28 mouse cellular contexts compared by ENCODE assay signal in the genomic region with DNA sequence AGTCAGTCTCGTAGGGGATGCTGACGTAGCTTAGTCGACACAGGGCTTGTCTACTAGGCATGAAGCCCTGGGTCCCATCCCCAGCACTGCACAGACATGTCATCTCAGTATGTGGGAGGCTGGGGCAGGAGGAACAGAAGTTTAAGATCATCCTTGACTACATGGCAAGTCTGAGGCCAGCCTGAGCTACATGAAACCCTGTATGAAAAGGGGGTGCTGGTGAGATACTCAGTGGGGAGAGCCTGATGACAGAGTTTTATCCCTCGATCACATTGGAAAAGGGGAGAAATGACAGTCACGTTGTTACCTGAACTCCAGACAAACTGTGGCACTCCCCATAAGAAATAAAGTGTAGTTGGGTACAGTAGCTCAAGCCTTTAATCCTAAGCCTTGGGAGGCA. TPM values are rescaled to one million over a fixed set of nuclear protein-coding genes. Genes with fewer than 3 reads are reported as not detected.
DNase-seq lines count a peak whose midpoint lies in the region; ATAC-seq and TF ChIP-seq lines count a peak whose summit lies in the region.
"Had no signal": no experiment of that assay in that cellular context is flagged by ENCODE, and none has a peak within 500 bp of the region (broad histone marks: within the 10 kb centered on the region; RNA-seq: fewer than 3 reads in every experiment).

No protein-coding gene starts in this region.

- no peaks in the 10 kb centered on the region for H3K27me3 ChIP-seq in cerebellum, adult 2 months (ENCODE audit: control insufficient read depth, insufficient read depth, low read length)
- H3K27me3 ChIP-seq in midbrain, embryonic 11.5 days (ENCODE audit: control insufficient read depth, insufficient read depth, low read length), result no peaks in the 10 kb centered on the region
- peaks cover 5% of the 10 kb centered on the region; the same call in 1 of the 2 replicates for H3K27me3 ChIP-seq in midbrain, embryonic 13.5 days
- H3K27me3 ChIP-seq: embryonic facial prominence, embryonic 13.5 days; hindbrain, embryonic 12.5 days; hindbrain, embryonic 15.5 days had no signal

- intact Hi-C loops in left cerebral cortex, postnatal 25 days (cut with DNase I), result no loop called here

- H3K4me2 ChIP-seq in midbrain, embryonic 11.5 days, result no peak overlapping the region
- H3K4me2 ChIP-seq in midbrain, embryonic 13.5 days (replicated peaks), result no peak overlapping the region
- H3K4me2 ChIP-seq: embryonic facial prominence, embryonic 13.5 days; forebrain, embryonic 12.5 days; heart, embryonic 13.5 days; hindbrain, embryonic 12.5 days; hindbrain, embryonic 15.5 days had no signal

- 31% methylated on average over 5 of the region's 5 CpGs for WGBS in cerebellum, adult 2 months
- WGBS in midbrain, embryonic 11.5 days, result 89% methylated on average over 5 of the region's 5 CpGs
- 94% methylated on average over 5 of the region's 5 CpGs for WGBS in midbrain, embryonic 13.5 days

- no peak for TF ChIP-seq CTCF in cerebellum, adult 2 months (IDR thresholded peaks at IDR 0.05; ENCODE audit: borderline replicate concordance, insufficient read depth, low read depth, low read length)

- no peaks in the 10 kb centered on the region for H3K9me3 ChIP-seq in midbrain, embryonic 11.5 days (ENCODE audit: control insufficient read depth, low read length)
- no peaks in the 10 kb centered on the region for H3K9me3 ChIP-seq in midbrain, embryonic 13.5 days
- H3K9me3 ChIP-seq: embryonic facial prominence, embryonic 10.5 days; embryonic facial prominence, embryonic 13.5 days; forebrain, embryonic 12.5 days; heart, embryonic 10.5 days; heart, embryonic 13.5 days; hindbrain, embryonic 12.5 days; hindbrain, embryonic 15.5 days had no signal

- no peaks in the 10 kb centered on the region for H3K36me3 ChIP-seq in midbrain, embryonic 11.5 days (ENCODE audit: control insufficient read depth, insufficient read depth, low read length)
- no peaks in the 10 kb centered on the region; the same call in 1 of the 2 replicates for H3K36me3 ChIP-seq in midbrain, embryonic 13.5 days
- H3K36me3 ChIP-seq: forebrain, embryonic 12.5 days had no signal

- H3K9ac ChIP-seq in midbrain, embryonic 11.5 days (ENCODE audit: low read length), result no peak overlapping the region
- no peak overlapping the region for H3K9ac ChIP-seq in midbrain, embryonic 13.5 days (replicated peaks)
- H3K9ac ChIP-seq: embryonic facial prominence, embryonic 13.5 days; forebrain, embryonic 12.5 days; heart, embryonic 13.5 days; hindbrain, embryonic 12.5 days; hindbrain, embryonic 15.5 days had no signal

- no peak for TF ChIP-seq POLR2A in cerebellum, adult 2 months (IDR thresholded peaks at IDR 0.05; ENCODE audit: borderline replicate concordance, insufficient read depth, low read length)

- peaks cover 88% of the 10 kb centered on the region for H3K4me1 ChIP-seq in cerebellum, adult 2 months (ENCODE audit: control insufficient read depth, insufficient read depth, low read length)
- H3K4me1 ChIP-seq in midbrain, embryonic 11.5 days (ENCODE audit: control insufficient read depth, insufficient read depth, low read length), result peaks cover 17% of the 10 kb centered on the region
- H3K4me1 ChIP-seq in midbrain, embryonic 13.5 days (replicated peaks), result peaks cover 37% of the 10 kb centered on the region

- H3K27ac ChIP-seq in cerebellum, adult 2 months (ENCODE audit: insufficient read depth, low read length), result peak overlapping the region; percentile 93
- no peak overlapping the region for H3K27ac ChIP-seq in midbrain, embryonic 11.5 days (ENCODE audit: low read depth, low read length)
- no peak overlapping the region for H3K27ac ChIP-seq in midbrain, embryonic 13.5 days
- H3K27ac ChIP-seq: embryonic facial prominence, embryonic 10.5 days; embryonic facial prominence, embryonic 13.5 days; forebrain, embryonic 12.5 days; heart, adult 2 months; heart, embryonic 10.5 days; heart, embryonic 13.5 days; hindbrain, embryonic 12.5 days had no signal

- no peak overlapping the region for H3K4me3 ChIP-seq in cerebellum, adult 2 months (replicated peaks; ENCODE audit: insufficient read depth, low read depth, low read length)
- H3K4me3 ChIP-seq in midbrain, embryonic 11.5 days (ENCODE audit: low read depth, low read length), result no peak overlapping the region
- no peak overlapping the region for H3K4me3 ChIP-seq in midbrain, embryonic 13.5 days (replicated peaks)
- H3K4me3 ChIP-seq: embryonic facial prominence, embryonic 13.5 days; erythroblast, embryonic 14.5 days; forebrain, embryonic 12.5 days; heart, adult 2 months; heart, embryonic 10.5 days; heart, embryonic 13.5 days; hindbrain, embryonic 12.5 days; hindbrain, embryonic 15.5 days had no signal

- ATAC-seq in cerebellum, adult (ENCODE audit: insufficient number of reproducible peaks, low FRiP score, low TSS enrichment), result no peak
- no peak for ATAC-seq in midbrain, embryonic 11.5 days (ENCODE audit: low FRiP score)
- ATAC-seq in midbrain, embryonic 13.5 days, result no peak
- ATAC-seq: CD4-positive, CD25-positive, alpha-beta regulatory T cell, adult 4 months; forebrain, embryonic 16.5 days; intestine, postnatal 0 days had no signal

- DNase-seq in cerebellum, adult 2 months, result peak in 1 of 2 experiments; percentile 49
- peak; percentile 54 for DNase-seq in midbrain, embryonic 11.5 days (ENCODE audit: low spot score, missing footprints)
- peak; percentile 55 for DNase-seq in cerebellum, adult 9-11 months
- DNase-seq in left cerebral cortex, postnatal 25 days (ENCODE audit: low spot score in 2 of 2), result no peak
- no peak for DNase-seq in adrenal gland, postnatal 4 days (ENCODE audit: low spot score in 2 of 2)
- DNase-seq: embryo, embryonic 11 days; gastrocnemius, postnatal 10 days; gastrocnemius, postnatal 36 days; heart, adult 2 months; heart, postnatal 14 days; kidney, adult 2 months had no signal

RNA-seq across cellular contexts. Expression of a gene that starts 12.3 kb away (rescaled TPM):
- polyA plus RNA-seq in cerebellum, adult 2 months (2012; rRNA removed), result 0.82 and 1.0 TPM in 2 replicates
- polyA plus RNA-seq in midbrain, embryonic 11.5 days (2014; fragmentation: Nextera tagmentation; extraction: Ambion mirVana), result not detected in 2 replicates
- polyA plus RNA-seq in midbrain, embryonic 13.5 days (2015; fragmentation: Nextera tagmentation; extraction: Ambion mirVana), result 0.19 and 0.38 TPM in 2 replicates
- total RNA-seq in left cerebral cortex, postnatal 25 days (2021), result under 1 TPM; 0.18 to 0.28 TPM
- under 1 TPM in 1 of 2 experiments, not detected in 1; 0.22 TPM for total RNA-seq in adrenal gland, postnatal 4 days (2021)
- total RNA-seq: gastrocnemius, adult 18-20 months; gastrocnemius, postnatal 10 days; gastrocnemius, postnatal 36 days; granulocyte monocyte progenitor cell, adult 5-6 weeks; heart, adult 2 months; heart, postnatal 14 days; hematopoietic stem cell, adult 5-6 weeks; MEL had no signal
- polyA plus RNA-seq: forebrain, embryonic 16.5 days had no signal

RNA-seq across cellular contexts. Expression of a gene that starts 16.4 kb away (rescaled TPM):
- polyA plus RNA-seq in cerebellum, adult 2 months (2012; rRNA removed), result 67.6 and 71.0 TPM in 2 replicates
- 5.8 and 7.2 TPM in 2 replicates for polyA plus RNA-seq in midbrain, embryonic 11.5 days (2014; fragmentation: Nextera tagmentation; extraction: Ambion mirVana)
- polyA plus RNA-seq in midbrain, embryonic 13.5 days (2015; fragmentation: Nextera tagmentation; extraction: Ambion mirVana), result 7.3 and 8.1 TPM in 2 replicates
- total RNA-seq in left cerebral cortex, postnatal 25 days (2021), result 10 to 100 TPM in 1 of 2 experiments, 1 to 10 TPM in 1; 8.8 to 11.5 TPM
- 10 to 100 TPM; 26.9 to 30.7 TPM for total RNA-seq in adrenal gland, postnatal 4 days (2021)
- total RNA-seq: hematopoietic stem cell, adult 5-6 weeks had no signal
- polyA plus RNA-seq: CD4-positive, CD25-positive, alpha-beta regulatory T cell, adult 4 months had no signal

RNA-seq across cellular contexts. Expression of a gene that starts 17.2 kb away (rescaled TPM):
- 151 and 169 TPM in 2 replicates for polyA plus RNA-seq in cerebellum, adult 2 months (2012; rRNA removed)
- 0.30 and 0.32 TPM in 2 replicates for polyA plus RNA-seq in midbrain, embryonic 11.5 days (2014; fragmentation: Nextera tagmentation; extraction: Ambion mirVana)
- 1.3 and 1.5 TPM in 2 replicates for polyA plus RNA-seq in midbrain, embryonic 13.5 days (2015; fragmentation: Nextera tagmentation; extraction: Ambion mirVana)
- total RNA-seq in left cerebral cortex, postnatal 25 days (2021), result 100 to 1,000 TPM; 153 to 170 TPM
- total RNA-seq in adrenal gland, postnatal 4 days (2021), result 1 to 10 TPM; 3.9 to 4.1 TPM
- total RNA-seq: hematopoietic stem cell, adult 5-6 weeks; MEL had no signal

RNA-seq across cellular contexts. Expression of a gene that starts 31.8 kb away (rescaled TPM):
- polyA plus RNA-seq in cerebellum, adult 2 months (2012; rRNA removed), result 44.3 and 47.8 TPM in 2 replicates
- 3.4 and 5.1 TPM in 2 replicates for polyA plus RNA-seq in midbrain, embryonic 11.5 days (2014; fragmentation: Nextera tagmentation; extraction: Ambion mirVana)
- 29.8 and 31.6 TPM in 2 replicates for polyA plus RNA-seq in midbrain, embryonic 13.5 days (2015; fragmentation: Nextera tagmentation; extraction: Ambion mirVana)
- 10 to 100 TPM; 47.5 to 48.6 TPM for total RNA-seq in left cerebral cortex, postnatal 25 days (2021)
- 1 to 10 TPM; 7.7 to 8.1 TPM for total RNA-seq in adrenal gland, postnatal 4 days (2021)
- total RNA-seq: granulocyte monocyte progenitor cell, adult 5-6 weeks; hematopoietic stem cell, adult 5-6 weeks; MEL had no signal
- polyA plus RNA-seq: erythroblast, embryonic 14.5 days had no signal

RNA-seq across cellular contexts. Expression of a gene that starts 38.7 kb away (rescaled TPM):
- polyA plus RNA-seq in cerebellum, adult 2 months (2012; rRNA removed), result 64.4 and 70.7 TPM in 2 replicates
- 10.4 and 10.6 TPM in 2 replicates for polyA plus RNA-seq in midbrain, embryonic 11.5 days (2014; fragmentation: Nextera tagmentation; extraction: Ambion mirVana)
- polyA plus RNA-seq in midbrain, embryonic 13.5 days (2015; fragmentation: Nextera tagmentation; extraction: Ambion mirVana), result 17.6 and 17.7 TPM in 2 replicates
- 10 to 100 TPM; 42.8 to 48.5 TPM for total RNA-seq in left cerebral cortex, postnatal 25 days (2021)
- total RNA-seq in adrenal gland, postnatal 4 days (2021), result 10 to 100 TPM; 38.8 to 40.3 TPM

Comparison
In these comparisons a context has a peak if more than half of its experiments do, and no peak if none do; other contexts are left out.
1. DNase-seq: peak in midbrain, embryonic 11.5 days (single experiment) and cerebellum, adult 9-11 months (single experiment); none in left cerebral cortex, postnatal 25 days (0 of 2) and adrenal gland, postnatal 4 days (0 of 2).
2. RNA of a gene that starts 17.2 kb away (polyA plus RNA-seq): 151 to 169 TPM in cerebellum, adult 2 months; 1.3 to 1.5 TPM in midbrain, embryonic 13.5 days and 0.30 to 0.32 TPM in midbrain, embryonic 11.5 days; every median in the first group is over 10 times any median in the second.